Mouse (Mus musculus) heart, embryonic 11.5 days (tissue): ENCODE measurements around the gene Megf8. TPM values are rescaled to one million over a fixed set of nuclear protein-coding genes. Genes with fewer than 3 reads are reported as not detected.

Experiments
- ATAC-seq: fragments of 200-750 bp; cut with Nextera tagmentation; replicated peaks from 2 replicates; pipeline ENCODE4 v1.8.0; 2017; ENCODE audit warnings: moderate library complexity; ENCODE audit not compliant: insufficient number of reproducible peaks, low FRiP score, low TSS enrichment
- H3K27ac ChIP-seq: fragments of 300-500 bp; sonication (generic); 2 replicates; pipeline ENCODE4 v1.5.1; 2014; ENCODE audit warnings: mild to moderate bottlenecking, low read depth, low read length
- H3K27me3 ChIP-seq: fragments of 300-500 bp; sonication (generic); 2 replicates; pipeline ENCODE4 v1.6.1; 2014; ENCODE audit warnings: mild to moderate bottlenecking, low read length, mixed read lengths; ENCODE audit not compliant: control insufficient read depth, insufficient read depth
- H3K36me3 ChIP-seq: fragments of 300-500 bp; sonication (generic); 2 replicates; pipeline ENCODE4 v1.6.1; 2014; ENCODE audit warnings: mild to moderate bottlenecking, low read length, moderate library complexity, mixed read lengths; ENCODE audit not compliant: control insufficient read depth, insufficient read depth
- H3K4me1 ChIP-seq: fragments of 300-500 bp; sonication (generic); 2 replicates; pipeline ENCODE4 v1.6.1; 2014; ENCODE audit warnings: low read length; ENCODE audit not compliant: control insufficient read depth, insufficient read depth
- H3K4me2 ChIP-seq: fragments of 300-500 bp; sonication (generic); 2 replicates; pipeline ENCODE4 v1.6.1; 2014; ENCODE audit warnings: mild to moderate bottlenecking, moderate library complexity
- H3K4me3 ChIP-seq: fragments of 300-500 bp; sonication (generic); 2 replicates; pipeline ENCODE4 v1.5.1; 2014; ENCODE audit warnings: low read depth, low read length
- H3K9ac ChIP-seq: fragments of 300-500 bp; sonication (generic); 2 replicates; pipeline ENCODE4 v1.6.1; 2014; ENCODE audit warnings: mild to moderate bottlenecking, low read depth, low read length, moderate library complexity
- H3K9me3 ChIP-seq: fragments of 300-500 bp; sonication (generic); replicated peaks from 2 replicates; pipeline ENCODE4 v1.6.1; 2016; ENCODE audit warnings: low read length; ENCODE audit not compliant: control insufficient read depth
- WGBS: fragments of 180-500 bp; shearing (Covaris S2); extraction: QIAGEN DNeasy Blood & Tissue Kit; methylation state at CpG from one replicate; pipeline ENCODE4 v1.1.7; 2014; ENCODE audit not compliant: insufficient replicate concordance; 5-methylcytosine and 5-hydroxymethylcytosine counted together
- polyA plus RNA-seq: library from polyadenylated mRNA; unstranded; fragments of >200 nt; fragmentation: Nextera tagmentation; extraction: Ambion mirVana; gene quantifications from 2 replicates; pipeline ENCODE4 v1.2.1, GENCODE M21; 2014

The Megf8 gene
- polyA plus RNA-seq, 1 experiment from 2014 or later: 6.2 TPM

DNA sequence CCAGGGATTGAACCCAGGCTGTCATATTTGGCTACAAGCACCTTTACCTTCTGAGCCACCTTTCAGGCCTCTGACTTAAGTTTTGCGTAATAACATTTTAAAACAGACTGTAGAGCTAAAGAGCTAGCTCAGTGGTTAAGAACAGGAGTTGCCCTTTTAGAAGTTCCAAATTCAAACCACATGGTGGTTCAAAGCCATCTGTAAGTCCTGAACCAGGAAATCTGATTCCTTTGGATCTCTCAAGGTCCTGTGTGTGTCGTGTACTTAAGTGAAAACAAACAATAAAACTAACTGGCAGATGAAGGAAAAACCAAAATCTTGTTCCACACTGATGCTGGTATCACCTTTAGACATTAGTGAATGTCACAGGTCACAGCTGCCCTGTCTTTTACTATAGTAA is 84.6 kb downstream of the Megf8 start:
- no peak for ATAC-seq

DNA sequence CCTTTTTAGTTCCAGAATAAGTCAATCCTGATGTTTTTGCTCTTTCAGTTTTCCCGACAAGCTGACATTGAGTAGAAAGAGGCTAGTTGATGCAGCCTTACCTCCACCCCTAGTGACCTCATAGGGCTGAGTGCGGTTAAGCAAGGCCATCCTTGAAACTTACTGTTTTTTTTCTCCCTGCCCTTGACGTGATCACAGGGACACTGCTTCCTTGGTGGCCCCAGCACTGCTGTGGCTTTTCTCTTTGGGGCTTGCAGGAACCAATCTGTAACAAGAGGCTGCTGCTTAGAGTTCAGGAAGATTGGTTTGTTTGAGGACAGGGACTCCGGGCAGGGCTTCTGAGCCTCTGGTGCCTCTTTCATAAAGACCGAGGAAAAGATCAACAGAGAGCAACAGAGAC is 85.0 kb downstream of the Megf8 start:
- Histone ChIP-seq H3K27ac (no peak overlapping the region), H3K4me2 (no peak overlapping the region), H3K4me3 (no peak overlapping the region), H3K4me1 (no peaks in the 10 kb centered on the region), H3K27me3 (no peaks in the 10 kb centered on the region), H3K9me3 (no peaks in the 10 kb centered on the region), H3K36me3 (no peaks in the 10 kb centered on the region), H3K9ac (no peak overlapping the region)
- ATAC-seq: no peak
- WGBS: 39% methylated on average over 5 of the region's 5 CpGs

More for the DNA sequence above, 84.6 kb downstream of the Megf8 start:
- H3K9ac ChIP-seq: no peak overlapping the region
- no peak overlapping the region for H3K27ac ChIP-seq
- no peaks in the 10 kb centered on the region for H3K4me1 ChIP-seq
- no peak overlapping the region for H3K4me2 ChIP-seq
- H3K4me3 ChIP-seq: no peak overlapping the region
- H3K27me3 ChIP-seq: no peaks in the 10 kb centered on the region
- WGBS: 60% methylated on average over 2 of the region's 2 CpGs
- no peaks in the 10 kb centered on the region for H3K36me3 ChIP-seq
- H3K9me3 ChIP-seq: no peaks in the 10 kb centered on the region

GRCm38 (mm10) chr7:25402671-25403101 is 85.7 kb downstream of the Megf8 start:
- Histone ChIP-seq H3K9ac (no peak overlapping the region), H3K36me3 (no peaks in the 10 kb centered on the region), H3K27me3 (no peaks in the 10 kb centered on the region), H3K27ac (no peak overlapping the region), H3K9me3 (no peaks in the 10 kb centered on the region), H3K4me3 (no peak overlapping the region), H3K4me2 (no peak overlapping the region), H3K4me1 (no peaks in the 10 kb centered on the region)
- ATAC-seq: no peak
- 0% methylated on average over 2 of the region's 2 CpGs for WGBS

- Histone ChIP-seq H3K9ac (no peak overlapping the region), H3K9me3 (no peaks in the 10 kb centered on the region), H3K4me2 (no peak overlapping the region), H3K36me3 (no peaks in the 10 kb centered on the region), H3K4me3 (no peak overlapping the region), H3K27me3 (no peaks in the 10 kb centered on the region), H3K4me1 (no peaks in the 10 kb centered on the region), H3K27ac (no peak overlapping the region)
- 78% methylated on average over 7 of the region's 7 CpGs for WGBS
- no peak for ATAC-seq
Measured at GRCm38 (mm10) chr7:25406468-25406867, 89.5 kb downstream of the Megf8 start.

DNA sequence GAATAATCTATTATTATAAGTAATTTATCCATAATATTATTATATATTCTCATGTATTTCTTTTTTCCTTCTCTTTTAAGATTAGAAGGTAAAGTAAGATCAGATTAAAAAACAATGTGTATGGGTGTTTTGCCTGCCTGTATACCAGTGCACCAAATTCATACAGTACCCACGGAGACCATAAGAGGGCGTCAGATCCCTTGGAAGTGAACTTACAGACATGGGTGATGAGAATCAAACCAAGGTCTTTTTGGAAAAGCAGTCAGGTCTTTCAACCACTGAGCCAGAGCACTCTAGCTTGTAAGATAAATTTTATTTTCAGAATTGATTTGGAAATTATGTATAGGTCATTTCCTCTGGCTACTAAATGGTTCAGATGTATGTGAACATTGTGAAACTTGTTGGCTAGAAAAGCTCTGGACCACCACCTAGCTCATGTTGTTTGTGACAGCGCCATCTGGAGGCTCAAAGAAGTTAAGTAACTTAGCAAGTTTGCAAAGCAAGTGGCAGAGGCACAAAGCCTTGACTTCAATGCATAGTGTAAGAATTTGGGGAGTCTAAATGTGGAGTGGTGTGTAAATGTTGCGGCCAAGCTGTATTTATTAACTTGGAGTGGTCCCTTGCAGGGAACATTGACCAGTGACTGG is 92.3 kb downstream of the Megf8 start:
- no peak overlapping the region for H3K4me2 ChIP-seq
- H3K36me3 ChIP-seq: no peaks in the 10 kb centered on the region
- no peak overlapping the region for H3K9ac ChIP-seq
- no peaks in the 10 kb centered on the region for H3K27me3 ChIP-seq
- ATAC-seq: no peak
- WGBS: 39% methylated on average over 4 of the region's 4 CpGs
- H3K9me3 ChIP-seq: no peaks in the 10 kb centered on the region
- H3K4me1 ChIP-seq: no peaks in the 10 kb centered on the region
- H3K4me3 ChIP-seq: no peak overlapping the region
- no peak overlapping the region for H3K27ac ChIP-seq

GRCm38 (mm10) chr7:25410969-25411615 is 94.1 kb downstream of the Megf8 start:
- Histone ChIP-seq H3K36me3 (no peaks in the 10 kb centered on the region), H3K4me2 (no peak overlapping the region), H3K27me3 (no peaks in the 10 kb centered on the region), H3K4me1 (no peaks in the 10 kb centered on the region), H3K9ac (no peak overlapping the region), H3K27ac (no peak overlapping the region), H3K9me3 (no peaks in the 10 kb centered on the region), H3K4me3 (no peak overlapping the region)
- 66% methylated on average over 1 of the region's 1 CpGs for WGBS
- no peak for ATAC-seq

GRCm38 (mm10) chr7:25411861-25412260 is 94.9 kb downstream of the Megf8 start:
- Histone ChIP-seq H3K9me3 (no peaks in the 10 kb centered on the region), H3K9ac (no peak overlapping the region), H3K27me3 (no peaks in the 10 kb centered on the region), H3K4me3 (no peak overlapping the region), H3K27ac (no peak overlapping the region), H3K36me3 (no peaks in the 10 kb centered on the region), H3K4me1 (no peaks in the 10 kb centered on the region), H3K4me2 (no peak overlapping the region)
- ATAC-seq: no peak
- 68% methylated on average over 3 of the region's 3 CpGs for WGBS

DNA sequence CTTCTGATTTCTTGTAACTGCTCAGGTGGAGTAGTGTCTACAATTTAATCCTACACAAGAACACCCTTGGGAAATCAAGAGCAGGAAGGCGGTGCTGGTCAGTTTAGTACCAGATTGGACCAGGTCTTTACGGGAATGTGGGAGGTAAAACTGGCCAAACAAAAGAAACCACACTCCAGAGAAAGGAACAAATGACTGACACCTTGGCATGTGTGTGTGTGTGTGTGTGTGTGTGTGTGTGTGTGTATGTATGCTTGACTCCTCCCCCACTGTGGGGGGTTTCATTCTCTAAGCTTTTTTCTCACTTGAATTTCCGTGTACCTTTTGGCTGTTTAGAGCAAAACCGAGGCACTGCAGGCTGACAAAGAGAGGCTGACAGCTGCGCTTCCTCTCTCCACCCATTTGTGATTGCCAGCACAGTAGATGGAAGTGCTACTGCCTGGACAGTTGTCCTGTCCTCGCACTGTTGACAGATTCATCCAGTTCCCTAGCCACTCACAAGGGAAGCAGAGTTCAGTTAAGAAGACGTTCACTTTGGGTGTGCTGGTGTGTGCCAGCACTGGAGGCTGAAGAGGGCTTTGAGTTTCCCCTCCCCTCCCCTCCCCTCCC is 96.0 kb downstream of the Megf8 start, which contains the start of gene Cxcl17:
TSS of gene Cxcl17 (minus strand) at position 54 of the 609 bp plus-strand sequence.
- ATAC-seq: no peak
- WGBS: 37% methylated on average over 7 of the region's 7 CpGs
- Histone ChIP-seq H3K27ac (no peak within 1 kb of the TSS), H3K9me3 (no peaks in the 10 kb centered on the region), H3K27me3 (no peaks in the 10 kb centered on the region), H3K4me3 (no peak within 1 kb of the TSS), H3K4me2 (no peak within 1 kb of the TSS), H3K36me3 (no peaks in the 10 kb centered on the region), H3K9ac (no peak within 1 kb of the TSS), H3K4me1 (no peaks in the 10 kb centered on the region)
